Mouse (Mus musculus): ENCODE results near the gene Gpsm3.

Gene Gpsm3

DNA sequence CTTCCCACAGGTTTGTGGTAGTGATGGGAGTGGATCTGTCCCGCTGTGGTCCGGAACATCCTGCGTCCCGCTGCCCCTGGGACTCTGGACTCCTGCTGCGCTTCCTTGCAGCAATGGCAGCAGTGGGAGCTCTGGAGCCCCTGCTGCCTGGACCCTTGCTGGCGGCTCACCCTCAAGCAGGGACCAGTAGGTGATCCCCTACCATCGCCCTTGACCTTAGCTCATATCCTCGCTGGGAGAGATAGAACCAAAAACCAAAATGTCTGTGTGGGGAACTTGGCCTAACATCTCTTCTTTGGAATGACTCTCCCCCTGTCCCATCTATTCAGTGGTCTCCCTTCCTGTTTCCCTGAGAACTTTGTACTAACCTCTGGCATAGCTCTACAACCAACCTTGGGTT lies 5.8 kb upstream of the Gpsm3 start:
- no peak for DNase-seq

DNA sequence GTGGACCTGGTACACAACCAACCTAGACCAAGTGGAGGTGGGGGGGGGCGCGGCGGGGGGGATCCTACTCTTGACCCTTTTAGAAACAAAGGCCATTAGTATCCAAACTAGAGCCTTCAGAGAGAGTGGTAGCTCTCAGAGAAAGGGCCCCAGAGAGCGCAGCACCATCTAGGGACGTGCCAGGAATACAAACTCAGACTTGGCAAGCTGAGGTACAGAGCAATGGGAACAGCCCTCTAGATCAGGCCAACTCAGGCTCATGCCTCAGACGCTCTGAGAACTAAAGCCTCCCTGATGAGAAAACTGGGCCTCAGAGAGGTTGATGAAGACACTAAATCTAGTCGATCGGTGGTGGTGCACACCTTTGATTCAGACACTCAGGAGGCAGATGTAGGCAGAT lies 4.5 kb upstream of the Gpsm3 start:
- DNase-seq: peak; percentile 42

DNA sequence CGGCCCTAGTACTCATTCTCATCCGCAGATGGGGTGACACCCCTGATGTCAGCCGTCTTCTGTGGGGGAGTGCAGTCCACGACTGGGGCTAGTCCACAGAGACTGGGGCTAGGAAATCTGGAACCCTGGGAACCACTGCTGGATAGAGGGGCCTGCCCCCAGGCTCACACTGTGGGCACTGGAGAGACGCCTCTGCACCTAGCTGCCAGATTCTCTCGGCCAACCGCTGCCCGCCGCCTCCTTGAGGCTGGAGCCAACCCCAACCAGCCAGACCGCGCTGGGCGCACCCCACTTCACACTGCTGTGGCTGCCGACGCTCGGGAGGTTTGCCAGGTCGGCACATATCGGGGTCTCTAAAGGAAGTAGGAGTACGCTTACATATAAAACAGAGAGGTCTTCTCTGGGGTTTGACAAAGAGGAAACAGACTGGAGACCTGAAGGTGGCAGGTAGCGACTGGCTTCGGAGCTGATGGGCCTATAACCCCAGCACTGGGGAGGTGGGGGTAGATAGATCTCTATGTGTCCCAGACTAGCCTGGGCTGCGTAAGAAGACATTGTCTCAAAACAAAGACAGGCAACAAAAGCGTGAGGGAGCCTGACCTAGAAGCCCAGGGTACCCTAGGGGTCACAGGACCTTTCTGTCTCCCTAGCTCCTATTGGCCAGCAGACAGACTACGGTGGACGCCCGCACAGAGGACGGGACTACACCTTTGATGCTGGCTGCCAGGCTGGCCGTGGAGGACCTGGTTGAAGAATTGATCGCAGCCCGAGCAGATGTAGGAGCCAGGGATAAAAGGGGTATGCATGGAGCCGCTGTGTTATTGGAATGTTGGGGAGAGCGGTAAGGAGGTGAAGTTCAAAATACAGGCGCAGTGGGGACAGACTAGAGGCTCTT lies 3.5 kb upstream of the Gpsm3 start:
- DNase-seq: peak; percentile 66

DNA sequence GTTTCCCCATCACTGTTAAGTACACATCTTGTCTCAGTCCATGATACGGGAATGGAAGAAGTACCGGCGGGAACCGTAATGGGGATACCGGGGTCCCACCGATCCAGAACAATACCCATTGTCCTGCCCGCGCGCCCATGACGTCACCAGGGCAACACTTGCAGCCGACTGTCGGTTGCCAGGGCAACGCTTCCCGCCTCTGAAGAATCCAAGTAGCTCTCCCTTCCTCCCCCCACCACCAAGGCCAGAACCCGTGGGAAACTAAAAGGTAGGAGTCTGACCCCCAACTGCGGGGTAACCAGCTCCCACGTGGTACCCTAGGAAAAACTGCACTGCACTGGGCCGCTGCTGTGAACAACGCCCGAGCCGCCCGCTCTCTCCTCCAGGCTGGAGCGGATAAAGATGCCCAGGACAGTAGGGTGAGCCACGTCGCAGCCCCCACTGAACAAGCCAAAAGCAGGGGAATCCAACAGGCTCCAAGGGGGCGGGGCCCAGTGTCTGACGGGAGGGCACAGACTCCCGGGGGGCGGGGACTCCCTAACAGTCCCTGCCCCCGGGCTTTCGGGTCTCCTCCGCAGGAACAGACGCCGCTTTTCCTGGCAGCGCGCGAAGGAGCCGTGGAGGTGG lies 2.7 kb upstream of the Gpsm3 start:
- DNase-seq: peak; percentile 92

DNA sequence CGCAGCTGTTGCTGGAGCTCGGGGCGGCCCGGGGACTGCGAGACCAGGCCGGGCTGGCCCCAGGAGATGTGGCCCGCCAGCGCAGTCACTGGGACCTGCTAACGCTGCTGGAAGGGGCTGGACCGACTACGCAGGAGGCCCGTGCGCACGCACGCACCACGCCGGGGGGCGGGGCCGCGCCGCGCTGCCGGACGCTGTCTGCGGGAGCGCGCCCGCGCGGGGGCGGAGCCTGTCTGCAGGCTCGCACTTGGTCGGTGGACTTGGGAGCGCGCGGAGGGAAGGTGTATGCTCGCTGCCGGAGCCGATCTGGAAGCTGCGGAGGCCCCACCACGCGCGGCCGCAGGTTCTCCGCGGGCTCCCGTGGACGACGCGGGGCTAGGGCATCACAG lies 2.2 kb upstream of the Gpsm3 start:
- DNase-seq: peak; percentile 98

DNA sequence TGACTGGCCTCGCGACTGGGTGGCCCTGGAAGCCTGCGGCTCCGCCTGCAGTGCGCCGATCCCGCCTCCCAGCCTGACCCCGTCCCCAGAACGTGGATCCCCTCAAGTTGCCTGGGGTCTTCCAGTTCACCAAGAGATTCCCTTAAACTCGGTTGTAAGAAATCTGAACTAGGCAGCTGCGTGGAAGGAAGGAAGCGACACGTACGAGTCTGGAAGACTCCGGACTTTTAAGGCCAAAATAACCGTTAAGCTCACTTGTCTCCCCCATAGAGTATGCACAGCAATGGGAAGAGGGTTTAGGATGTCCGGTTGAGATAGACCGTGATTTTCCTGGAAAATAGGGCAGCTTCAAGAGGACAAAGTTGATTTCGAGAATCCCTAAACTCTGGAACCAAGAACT lies 1.8 kb upstream of the Gpsm3 start:
- DNase-seq: no peak

DNA sequence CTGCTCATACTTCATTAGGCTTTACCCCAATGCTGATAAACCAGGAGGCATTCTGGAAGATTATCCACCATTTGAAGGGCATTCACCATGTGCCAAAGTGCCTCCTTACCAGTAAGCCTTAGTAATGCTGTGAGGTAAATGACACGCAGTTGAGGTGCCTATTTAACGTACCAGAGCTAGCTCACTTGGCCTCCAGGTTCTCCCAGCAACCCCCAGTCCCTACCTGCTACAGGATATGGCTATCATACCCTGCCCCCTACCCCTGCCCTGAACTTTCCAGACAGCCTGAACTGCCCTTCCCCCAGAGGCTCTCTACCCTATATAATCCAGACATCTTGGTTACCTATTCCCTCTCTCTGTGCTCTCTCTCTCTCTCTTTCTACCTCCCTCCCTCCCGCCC lies 839 bp upstream of the Gpsm3 start:
- peak; percentile 55 for DNase-seq

DNA sequence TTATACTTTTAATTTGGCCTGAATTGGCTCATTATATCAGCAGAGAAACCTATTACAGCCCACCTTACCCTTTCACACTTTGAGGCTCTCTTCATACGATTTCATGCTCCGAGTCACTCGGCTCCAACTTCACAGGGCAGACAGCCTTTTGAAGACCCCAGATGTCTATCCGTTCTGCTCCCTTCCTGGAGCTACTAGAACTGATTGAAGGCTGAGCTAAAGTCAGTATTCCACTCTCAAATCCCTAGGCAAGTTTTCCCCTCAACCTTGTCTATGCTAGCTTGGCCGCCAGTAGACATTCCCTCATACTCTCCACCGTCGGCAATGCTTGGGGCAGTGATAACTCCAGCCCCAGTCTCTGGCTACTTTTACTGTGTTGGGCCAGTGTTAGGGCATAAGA lies 400 bp upstream of the Gpsm3 start:
- DNase-seq: peak; percentile 32

DNA sequence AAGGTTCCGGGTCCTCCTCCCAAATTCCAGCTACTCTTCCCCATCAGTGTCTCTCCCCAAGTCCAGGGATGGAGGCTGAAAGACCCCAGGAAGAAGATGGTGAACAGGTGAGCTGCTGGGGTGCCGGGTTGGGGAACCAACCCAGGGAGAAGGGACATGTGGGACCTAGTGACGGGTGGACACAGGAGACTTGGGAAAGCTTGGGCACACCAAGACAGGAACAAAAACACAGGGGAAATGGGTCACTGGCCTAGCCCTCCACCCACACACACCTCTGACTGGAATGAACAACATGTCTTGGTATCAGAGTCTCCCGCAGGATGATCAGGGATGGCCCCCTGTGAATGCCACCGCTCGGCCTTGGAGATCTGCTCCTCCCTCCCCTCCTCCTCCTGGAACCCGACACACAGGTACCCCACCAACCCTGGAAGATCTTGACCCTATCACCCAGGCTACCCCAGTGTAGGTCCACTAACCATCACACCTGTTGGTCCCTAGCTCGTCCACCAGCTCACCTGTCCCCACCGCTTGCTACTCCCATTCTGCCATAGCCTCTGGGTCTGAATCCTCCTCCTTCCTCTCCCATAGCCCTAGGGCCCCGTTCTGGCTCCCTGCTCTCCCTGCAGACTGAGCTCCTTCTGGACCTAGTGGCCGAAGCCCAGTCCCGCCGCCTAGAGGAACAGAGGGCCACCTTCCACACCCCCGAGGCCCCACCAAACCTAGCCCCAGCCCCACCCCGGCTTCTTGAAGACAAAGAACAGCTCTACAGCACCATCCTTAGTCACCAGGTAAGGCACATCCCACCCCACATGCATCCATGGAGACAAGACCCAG lies 765 bp downstream of the Gpsm3 start:
- DNase-seq: peak; percentile 65

DNA sequence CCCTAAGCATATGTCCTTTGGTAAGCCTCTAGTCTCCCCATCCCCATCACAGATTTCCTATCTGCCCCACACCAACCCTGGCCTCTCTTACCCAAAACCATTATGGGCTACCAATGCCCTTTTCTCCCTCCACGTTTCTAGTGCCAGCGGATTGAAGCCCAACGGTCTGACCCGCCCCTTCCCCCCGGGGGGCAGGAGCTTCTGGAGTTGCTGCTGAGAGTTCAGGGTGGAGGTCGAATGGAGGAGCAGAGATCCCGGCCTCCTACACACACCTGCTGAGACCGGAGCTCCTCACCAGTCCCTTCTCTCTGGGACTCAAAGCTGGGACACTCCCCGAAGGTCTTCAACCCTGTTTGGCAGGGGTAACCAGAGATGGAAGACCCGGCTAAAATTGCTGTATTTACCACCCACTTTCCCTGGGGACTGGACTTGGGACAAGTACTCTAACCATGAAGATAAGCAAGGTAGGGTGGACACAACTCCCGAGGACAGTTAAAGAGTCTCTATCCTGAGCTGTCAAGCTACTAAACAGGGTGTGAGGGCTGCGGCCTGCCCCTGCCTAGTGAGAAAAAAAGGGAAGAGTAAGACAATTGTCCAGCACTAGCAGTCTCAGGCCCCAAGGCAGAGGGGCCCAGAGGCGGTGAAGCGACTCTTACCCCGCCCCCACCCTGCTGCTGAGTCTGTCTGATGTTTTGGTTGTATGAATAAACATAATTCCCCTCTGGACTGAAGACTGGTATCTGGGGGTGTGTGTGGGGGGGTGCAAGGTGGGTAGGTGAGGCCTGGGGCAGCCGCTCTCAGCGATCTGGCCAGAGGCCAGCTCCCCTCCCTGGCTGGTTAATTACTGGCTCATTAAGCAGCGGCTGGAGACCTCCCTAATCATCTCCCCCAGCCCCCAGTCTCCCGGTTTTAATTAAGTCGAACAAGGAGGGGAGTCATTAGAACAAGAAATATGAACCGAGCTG lies 1.7 kb downstream of the Gpsm3 start, which contains the start of gene Pbx2:
Gene Pbx2, plus strand, starts transcription at position 238 of the 965 bp plus-strand sequence.
- peak; percentile 77 for DNase-seq

DNA sequence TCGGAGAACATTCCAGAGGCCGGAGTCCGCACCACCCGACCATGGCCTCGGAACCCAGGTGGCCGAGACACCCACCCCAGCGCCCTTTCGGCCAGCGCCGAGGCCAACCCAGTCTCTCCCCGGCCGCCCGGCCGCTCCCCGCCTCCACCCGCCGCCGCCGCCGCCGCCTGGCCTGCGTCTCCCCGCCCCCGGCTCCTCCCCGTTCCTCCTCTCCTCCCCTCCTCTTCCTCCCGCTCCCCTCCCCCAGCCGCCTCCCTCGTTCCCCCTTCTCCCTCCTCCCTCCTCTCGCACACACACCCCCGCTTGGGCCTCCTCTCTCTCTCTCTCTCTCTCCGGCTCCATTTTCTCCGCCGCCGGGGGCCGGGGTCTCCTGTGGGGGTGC lies 2.4 kb downstream of the Gpsm3 start:
- peak; percentile 87 for DNase-seq

DNA sequence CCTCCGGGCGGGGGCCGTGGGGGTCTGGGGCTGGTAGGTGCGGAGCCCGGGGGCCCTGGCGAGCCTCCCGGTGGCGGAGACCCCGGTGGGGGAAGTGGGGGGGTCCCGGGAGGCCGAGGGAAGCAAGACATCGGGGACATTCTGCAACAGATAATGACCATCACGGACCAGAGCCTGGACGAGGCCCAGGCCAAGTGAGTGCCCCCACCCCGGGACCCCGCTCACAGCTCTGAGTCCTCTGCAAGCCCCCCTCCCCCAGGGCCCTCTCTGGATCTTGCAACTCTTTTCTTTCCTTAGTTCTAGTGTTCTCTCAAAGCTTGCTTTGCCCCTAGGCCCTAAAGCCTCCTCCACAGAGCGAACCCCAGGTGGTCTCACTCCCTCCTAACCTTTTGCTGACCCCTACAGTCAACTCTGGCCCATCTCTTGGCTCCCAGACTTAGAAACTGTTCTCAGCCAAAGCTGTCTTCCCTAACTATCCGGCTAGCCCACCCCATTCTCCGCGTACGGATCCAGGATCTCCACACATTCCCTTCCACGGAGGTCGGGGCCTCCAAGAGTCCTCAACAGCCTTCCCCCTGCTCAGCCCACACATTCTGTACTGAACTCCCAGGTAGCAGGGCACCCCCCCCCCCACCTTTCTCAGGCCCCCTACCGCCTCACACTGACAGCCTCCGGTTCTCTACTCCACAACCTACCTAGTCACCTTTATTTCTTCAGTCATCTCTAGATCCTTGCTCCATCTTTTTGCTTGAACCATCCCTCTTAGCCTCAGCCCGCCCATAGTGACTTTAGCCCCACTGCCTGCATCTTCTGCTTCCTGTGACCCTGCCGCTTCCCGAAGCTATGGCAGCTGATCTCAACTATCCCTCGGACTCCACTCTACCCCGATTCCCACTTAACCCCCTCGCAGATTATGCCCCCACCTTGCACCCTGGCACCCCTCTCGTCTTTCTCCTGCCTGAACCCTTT lies 3.3 kb downstream of the Gpsm3 start:
- DNase-seq: peak; percentile 84

DNA sequence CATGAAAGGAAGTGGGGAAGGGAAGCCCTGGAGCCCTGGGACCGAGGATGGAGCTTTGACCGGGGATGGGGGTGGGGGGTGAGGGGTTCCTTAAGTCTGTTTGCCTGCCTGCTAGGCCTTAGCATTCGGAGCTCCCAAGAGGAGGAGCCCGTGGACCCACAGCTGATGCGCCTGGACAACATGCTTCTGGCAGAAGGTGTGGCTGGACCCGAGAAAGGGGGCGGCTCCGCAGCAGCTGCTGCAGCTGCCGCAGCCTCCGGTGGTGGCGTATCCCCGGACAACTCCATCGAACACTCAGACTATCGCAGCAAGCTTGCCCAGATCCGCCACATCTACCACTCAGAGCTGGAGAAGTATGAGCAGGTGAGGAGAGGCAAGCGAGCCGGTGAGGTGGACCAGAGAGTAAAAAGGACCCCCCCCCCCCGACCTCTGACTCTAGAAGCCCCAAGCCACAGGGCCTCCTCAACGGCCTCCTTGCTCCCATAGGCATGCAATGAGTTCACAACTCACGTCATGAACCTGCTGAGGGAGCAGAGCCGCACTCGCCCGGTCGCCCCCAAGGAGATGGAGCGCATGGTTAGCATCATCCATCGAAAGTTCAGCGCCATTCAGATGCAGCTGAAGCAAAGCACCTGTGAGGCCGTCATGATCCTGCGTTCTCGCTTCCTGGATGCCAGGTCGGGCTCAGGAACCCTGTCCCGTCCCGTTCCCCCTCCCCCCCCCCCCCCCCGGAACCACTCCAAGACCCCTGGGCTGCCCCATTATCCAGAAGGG lies 4.3 kb downstream of the Gpsm3 start:
- DNase-seq: peak; percentile 63

DNA sequence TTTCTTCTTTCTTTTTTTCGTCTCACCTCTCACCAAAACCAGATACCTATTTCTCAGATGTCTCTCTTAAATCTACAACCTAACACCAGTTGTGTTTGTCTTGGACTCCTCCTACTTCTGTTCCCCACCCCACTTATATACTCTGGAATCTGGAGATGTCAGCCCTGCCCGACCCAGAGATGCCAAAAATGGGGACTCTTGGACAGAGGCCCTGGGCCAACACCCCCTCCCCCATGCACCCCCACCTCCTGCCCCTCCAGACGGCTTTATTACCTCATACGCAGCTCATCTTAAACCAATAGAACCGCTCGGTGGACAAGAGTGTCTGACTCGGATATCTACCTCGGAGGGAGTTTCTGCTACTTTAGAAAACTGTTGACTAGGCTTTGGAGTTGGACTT lies 6.5 kb downstream of the Gpsm3 start:
- DNase-seq: no peak

DNA sequence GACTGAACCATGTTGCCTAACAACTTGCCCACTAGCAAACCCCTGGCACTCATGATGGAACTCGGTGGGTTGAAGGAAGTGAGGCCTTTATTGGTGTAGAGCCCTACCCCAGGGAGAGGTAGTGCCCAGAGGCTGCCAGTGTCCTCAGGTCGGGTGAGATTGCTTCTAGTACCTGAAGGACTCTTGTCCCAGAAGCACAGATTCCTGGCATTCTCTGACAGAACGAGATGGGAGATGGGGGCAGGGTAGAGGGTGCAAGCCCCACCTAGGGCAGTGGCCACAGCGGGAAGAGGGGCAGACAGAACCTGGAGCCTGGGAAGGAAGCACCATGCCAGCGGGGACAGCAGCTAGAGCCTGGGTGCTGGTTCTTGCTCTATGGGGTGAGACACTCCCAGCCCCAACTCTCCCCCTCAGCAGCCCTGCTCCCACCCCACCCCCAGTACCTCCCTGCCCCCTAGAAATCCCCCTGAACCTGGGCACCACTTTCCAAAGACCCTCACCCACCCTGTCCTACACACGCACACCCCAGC lies 8.0 kb downstream of the Gpsm3 start, which contains the start of gene Ager:
Gene Ager, plus strand, starts transcription at position 297 of the 530 bp plus-strand sequence.
- DNase-seq: peak; percentile 37

DNA sequence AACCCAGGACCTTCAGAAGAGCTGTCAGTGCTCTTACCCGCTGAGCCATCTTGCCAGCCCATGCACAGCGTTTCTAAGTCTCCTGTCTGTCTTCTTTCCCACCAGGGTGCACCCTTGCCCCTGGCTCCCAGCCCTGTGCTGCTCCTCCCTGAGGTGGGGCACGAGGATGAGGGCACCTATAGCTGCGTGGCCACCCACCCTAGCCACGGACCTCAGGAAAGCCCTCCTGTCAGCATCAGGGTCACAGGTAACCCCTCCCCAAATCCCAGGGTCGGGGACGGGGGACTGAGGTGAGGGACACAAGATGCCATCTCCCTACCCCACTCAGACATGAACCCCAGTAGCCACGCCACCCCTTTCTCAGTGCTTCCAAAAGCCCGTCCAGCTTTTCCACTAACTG lies 10.3 kb downstream of the Gpsm3 start:
- DNase-seq: peak; percentile 60

DNA sequence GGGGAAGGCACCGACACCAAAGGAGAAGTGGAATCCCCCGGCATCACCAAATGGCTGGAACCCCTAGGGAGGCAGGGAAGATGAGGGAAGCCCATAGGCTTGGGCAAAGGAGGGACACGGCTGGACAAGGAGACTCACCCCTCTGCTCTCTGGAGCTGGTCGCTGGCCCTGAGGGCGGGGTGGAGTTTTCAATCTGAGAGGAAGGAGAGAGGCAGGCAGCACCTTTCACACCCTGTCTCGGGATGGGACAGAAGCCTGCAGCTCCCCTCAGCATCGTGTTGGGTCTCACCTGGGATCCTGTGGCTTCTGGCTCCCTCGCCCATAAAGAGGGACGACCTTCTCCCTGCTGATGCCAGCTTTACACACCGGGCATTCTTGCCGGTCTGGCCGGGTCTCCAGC lies 12.2 kb downstream of the Gpsm3 start:
- peak; percentile 69 for DNase-seq

DNA sequence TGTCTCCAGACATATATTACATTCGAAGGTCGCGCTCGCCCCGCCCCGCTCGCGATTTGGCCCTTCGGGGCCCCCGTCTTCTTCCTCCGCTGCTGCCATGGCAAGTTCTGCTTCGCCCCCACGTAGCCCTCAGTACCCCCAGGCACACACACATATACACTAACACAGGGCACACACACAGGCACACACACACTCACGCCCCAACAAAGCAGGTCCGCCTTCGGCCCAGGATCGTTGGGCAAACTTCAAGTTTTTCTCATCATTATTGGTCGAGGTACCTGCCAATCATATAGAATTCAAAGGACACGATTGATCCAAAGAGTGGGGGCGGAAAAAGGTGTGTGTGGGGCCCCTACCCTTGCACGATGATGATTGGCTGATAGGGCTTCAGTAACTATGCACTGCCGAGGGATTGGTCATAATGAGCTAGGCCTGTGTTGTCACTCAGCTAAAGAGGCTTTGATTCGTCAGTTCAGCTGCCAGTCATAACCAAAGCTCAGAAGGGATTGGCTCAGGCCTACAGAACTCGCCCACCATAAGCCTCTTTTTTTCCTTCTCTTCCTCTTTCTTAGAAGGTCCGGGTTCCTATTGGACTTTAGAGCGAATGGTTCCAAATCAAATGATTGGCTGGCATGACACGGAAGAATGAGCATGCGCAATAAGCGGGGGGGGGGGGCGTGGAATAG lies 13.9 kb downstream of the Gpsm3 start, which contains the start of gene Rnf5:
Gene Rnf5, minus strand, starts transcription at position 316 of the 686 bp plus-strand sequence.
- DNase-seq: peak; percentile 100

DNA sequence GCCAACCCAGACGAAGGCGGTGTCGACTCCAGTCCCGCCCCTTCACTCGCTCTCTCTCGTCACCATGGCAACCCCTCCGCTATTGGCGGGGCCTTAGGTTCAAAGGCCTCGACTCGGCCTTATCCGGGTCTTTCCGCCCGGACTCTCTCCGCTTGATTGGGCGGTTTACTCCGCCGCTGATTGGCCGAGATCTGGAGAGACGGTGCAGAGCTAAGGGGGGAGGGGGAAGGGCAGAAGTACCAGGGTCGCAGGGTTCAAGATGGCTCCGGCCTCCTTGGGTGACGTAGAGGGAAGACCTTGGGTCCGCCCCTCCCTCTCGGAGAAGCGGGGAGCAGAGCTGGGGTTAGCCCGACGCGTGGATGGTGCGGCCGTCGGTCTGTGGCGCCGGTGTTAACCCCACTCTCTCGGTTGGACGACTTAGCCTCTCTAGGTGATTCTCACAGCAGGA lies 14.5 kb downstream of the Gpsm3 start, which contains the start of gene Agpat1:
Gene Agpat1, plus strand, starts transcription at position 202 of the 448 bp plus-strand sequence.
- peak; percentile 100 for DNase-seq
